Mouse (Mus musculus) adrenal gland, postnatal 14 days (tissue): ENCODE data around the gene Dusp22. TPM values are rescaled to one million over a fixed set of nuclear protein-coding genes. Genes with fewer than 3 reads are reported as not detected.

ENCODE experiments used
- DNase-seq: peaks from one replicate; pipeline ENCODE4 v3.0.0; 2021; ENCODE audit warnings: mixed read lengths
- total RNA-seq: library from RNA; stranded (reverse); gene quantifications from 2 replicates; pipeline ENCODE4 v1.2.3, GENCODE M21; 2021

Dusp22 gene
- total RNA-seq, 1 experiment from 2014 or later, result 33.9 TPM

DNA sequence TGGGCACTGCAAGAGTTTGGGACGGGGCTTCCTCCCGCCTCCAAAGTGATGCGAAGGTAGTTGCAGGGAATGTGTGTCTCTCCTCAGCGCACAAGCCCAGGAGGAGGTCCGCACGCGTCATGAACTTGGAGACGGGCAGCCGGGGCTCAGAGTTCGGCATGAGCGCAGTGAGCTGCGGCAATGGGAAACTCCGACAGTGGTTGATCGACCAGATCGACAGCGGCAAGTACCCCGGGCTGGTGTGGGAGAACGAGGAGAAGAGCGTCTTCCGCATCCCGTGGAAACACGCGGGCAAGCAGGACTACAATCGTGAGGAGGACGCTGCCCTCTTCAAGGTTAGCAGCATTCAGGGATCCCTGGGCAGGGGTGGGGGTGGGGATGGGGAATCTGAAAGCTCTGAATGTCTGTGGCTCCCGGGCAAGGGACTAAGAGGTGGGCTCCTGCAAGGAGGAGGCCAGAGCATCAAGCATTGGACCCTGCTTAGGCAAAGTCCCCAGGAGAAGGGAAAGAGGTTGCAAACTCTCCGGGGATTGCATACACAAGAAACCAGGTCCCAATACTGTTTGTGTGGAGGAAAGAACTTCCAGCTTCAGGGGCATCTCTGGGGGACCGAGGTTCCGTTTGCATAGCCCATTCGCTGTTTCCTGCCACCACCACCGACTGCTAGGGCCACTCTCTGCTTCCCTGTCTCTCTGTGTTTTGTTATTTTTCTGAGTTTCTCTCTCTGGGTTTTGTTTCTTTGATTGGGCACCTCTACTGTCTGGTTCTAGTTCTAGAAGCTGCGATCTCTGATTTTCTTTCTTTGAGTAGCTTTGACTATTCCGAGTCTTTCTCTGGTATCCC is 90.9 kb downstream of the Dusp22 start:
- no peak for DNase-seq

DNA sequence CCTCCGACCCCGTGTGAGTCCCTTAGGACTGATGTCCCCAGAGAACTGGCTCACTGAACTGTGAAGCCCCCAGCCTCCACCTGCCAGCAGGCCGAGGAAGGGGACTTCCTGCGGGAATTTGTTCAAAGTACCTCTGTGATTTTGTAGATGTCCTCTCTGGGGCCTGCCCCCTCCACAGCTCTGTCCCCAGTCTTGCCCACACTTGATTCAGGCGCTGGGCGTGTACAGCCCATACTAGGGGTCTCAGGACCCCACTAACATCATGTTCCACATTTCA is 91.4 kb downstream of the Dusp22 start:
- DNase-seq, result no peak

DNA sequence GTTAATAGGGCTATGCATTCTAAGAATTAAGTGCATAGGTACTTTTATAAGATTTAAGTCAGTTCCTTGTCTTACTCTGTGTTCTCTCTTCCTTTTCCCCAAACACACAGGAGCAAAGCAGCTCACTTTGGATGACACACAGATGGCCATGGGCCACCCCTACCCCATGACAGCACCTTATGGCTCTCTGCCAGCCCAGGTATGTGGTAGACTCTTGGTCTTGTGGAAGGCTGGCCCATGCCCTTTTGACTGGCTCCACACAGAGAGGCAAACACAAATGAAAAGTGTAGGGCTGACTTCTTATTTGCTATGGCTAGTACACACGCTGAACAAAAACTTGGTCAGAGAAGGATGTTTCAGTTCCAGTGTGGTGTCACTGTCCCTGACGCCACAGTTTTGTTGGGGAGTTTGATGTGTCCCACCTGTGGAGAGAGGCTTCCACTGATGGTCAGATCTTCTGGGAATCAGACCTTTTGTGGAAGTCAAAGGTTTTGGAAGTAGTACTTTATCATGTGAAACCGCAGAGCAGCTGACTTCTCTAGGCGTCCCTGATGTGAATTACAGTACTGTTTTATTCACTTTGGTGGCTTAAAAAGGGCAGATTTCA is 92.9 kb downstream of the Dusp22 start:
- DNase-seq, result no peak

DNA sequence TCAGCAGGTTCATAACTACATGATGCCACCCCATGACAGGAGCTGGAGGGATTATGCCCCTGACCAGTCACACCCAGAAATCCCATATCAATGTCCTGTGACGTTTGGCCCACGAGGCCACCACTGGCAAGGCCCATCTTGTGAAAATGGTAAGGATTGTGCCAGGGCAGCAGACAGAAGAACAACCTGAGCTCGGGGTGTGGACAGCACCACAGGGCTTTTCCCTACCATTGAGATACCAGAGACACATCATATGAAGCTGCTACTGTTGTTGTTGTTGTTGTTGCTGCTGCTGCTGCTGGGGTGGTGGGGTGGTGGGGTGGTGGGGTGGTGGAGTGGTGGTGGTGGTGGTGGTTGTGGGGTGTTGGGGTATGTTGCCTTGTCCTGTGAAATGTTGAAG is 93.6 kb downstream of the Dusp22 start:
- no peak for DNase-seq

DNA sequence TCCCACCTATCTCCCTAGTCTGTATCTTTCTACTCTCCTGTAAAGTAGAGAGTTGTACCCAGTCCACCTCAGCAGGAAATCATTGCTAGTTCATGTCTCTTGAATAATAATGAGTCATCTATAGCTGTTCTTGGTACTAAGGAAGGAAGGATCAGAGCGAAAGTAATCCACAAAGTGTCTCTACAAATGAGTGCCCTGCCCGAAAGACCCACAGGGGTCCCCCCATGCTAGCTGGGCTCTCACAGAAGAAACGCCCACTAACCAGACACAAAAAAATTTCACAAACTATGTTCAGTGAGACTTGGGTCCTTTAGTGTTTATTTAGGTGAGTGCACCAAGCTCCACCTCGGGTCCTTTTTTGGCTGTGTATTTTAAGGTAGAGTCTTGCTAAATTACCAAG is 94.3 kb downstream of the Dusp22 start:
- no peak for DNase-seq

DNA sequence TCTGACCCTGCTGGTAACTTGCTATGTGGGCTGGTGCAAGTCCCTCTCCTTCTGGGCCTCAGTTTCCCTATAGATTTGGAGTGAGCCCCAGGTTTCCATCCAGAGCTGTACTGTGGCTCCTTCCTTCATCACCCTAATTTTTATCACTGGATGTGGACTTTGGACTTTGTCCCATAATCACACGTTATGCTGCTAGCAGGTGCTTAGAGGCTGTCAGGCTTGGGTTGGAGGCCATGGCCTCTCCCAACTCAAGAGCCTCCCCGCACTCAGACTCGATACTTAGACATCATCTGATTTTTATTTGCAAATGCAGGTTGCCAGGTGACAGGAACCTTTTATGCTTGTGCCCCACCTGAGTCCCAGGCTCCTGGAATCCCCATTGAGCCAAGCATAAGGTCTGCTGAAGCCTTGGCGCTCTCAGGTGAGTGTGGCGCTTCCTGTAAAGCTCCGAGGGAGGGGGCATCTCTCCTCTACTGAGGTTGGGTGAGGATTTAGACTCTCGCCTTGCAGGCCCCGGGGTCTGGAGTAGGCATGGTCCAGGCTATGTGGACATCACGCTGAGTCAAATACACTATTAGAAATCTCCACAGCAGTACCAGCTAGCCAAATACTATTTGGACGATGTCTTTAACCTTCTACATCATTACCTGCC is 95.2 kb downstream of the Dusp22 start:
- DNase-seq, result no peak

DNA sequence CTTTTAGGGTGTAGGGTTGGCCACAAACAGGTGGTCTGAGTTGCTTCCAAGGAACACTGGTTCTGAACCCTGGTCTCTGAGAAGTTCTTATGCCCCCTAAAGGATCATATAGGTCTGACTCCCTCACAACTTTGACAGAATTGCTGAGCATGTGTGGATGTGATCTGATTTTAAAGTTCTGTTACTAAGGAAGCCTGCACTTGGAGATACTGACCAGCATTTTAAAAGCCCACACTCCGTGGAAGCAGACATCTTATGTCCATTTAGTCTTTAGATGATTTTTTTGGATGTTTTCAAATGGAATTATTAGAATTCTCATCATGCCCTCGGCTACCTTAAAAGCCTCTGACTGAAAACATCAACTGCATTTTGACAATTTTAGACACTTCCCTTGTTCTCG is 95.8 kb downstream of the Dusp22 start:
- no peak for DNase-seq

DNA sequence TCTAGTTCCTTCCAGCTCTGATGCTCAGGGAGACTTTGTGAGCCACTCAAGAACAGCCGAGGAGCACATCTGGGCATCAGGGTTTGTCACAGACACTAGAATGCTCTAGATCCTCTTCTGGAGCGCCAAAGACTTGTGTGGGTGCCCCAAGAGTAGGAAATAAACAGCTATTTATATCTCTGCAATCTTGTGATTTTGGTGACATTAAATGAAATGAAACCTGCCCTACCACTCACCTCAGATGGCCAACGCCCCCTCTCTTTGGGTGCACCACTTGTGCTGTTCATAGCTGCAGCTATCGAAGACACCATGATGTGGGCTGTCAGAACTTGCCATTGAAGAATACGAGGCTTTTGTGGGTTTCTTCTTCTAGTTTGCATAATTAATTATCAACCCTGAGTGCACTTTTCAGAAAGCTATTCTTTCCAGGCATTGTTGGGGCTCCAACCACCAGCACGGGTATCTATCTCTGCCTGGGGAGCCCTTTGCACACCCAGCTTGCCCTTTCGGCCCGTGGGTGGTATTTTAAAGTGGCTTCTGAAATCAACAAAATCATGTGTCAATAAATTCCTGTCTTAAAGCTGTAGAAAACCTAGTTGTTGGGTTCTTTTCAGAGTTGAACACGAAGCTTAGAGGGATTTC is 96.3 kb downstream of the Dusp22 start:
- DNase-seq, result no peak

DNA sequence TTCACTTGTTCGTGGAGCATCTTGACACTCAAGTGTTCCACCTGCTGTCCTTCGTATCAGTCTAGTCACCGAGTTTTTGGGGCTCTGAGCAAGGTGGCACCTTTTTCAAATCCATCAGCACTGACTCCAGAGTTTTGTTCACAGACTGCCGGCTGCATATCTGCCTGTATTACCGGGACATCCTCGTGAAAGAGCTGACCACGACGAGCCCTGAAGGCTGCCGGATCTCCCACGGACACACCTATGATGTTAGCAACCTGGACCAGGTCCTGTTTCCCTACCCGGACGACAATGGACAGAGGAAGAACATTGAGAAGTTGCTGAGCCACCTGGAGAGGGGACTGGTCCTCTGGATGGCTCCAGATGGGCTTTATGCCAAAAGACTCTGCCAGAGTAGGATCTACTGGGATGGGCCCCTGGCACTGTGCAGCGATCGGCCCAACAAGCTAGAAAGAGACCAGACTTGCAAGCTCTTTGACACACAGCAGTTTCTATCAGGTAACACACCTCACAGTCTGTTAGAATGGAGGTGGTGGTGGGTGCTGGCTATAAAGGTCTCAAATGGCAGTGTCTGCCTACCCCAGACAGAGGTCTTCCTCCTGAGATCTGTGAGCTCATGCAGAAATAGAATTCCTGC is 97.6 kb downstream of the Dusp22 start:
- DNase-seq, result no peak

DNA sequence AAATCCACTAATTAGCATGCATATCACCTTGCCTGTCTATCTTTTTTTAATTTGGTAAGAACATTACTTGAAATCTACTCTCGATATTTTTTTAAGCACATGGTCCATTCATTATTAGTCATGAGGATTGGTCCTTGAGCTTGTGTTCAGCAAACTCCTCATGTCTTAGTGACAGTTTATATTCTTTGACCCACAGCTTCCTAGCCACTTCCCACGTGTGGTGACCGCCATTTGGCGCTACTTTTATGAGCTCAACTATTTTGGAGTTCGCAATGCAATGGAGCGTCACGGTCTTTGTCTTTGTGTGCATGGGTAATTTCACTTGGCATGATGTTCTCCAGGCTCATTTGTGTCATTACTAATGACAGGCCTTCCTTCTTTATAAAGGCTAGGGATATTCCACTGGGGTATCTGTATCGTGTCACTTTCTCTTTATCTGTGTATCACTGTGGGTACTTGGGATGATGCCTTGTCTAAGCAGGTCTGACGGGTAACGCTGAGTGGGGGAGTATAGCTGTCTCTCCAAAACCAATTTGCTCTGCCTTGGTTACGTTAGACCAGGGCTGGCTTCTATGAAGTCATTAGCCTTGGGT is 99.1 kb downstream of the Dusp22 start:
- no peak for DNase-seq

DNA sequence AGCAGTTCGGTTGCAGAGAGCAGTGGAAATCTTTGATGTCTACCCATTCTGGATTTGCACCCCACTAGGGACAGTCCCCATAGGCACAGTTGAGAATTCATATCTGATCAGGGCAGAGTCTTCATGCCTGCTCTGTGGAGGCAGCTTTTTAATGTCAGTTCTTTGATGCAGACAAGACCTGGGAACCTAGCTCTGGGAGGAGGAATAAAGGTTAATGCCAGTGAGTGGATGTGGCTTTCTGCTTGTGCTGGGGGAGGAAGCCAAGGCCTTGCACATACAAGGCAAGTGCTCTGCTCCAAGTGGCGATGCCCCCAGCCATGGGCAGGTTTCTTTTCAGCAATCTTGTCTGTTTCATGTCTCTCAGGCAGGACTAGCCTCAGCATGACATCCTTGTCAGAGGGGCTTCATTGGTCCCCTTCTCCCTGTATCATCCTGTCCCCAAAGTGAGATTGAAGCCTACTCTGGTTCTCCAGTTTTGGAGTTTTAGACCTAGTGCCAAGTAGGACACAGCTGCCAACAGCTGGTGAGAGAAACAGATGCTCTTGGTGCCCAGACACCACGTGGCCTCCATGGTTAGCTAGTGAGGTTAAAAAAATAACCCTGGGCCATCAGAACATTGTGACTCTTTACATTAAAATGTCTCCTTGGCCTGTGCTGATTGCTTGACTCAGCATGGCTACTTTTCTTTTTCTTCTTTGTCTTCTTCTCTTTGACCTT is 100.7 kb downstream of the Dusp22 start:
- DNase-seq, result no peak

Other genes with a start within 250 kb of the Dusp22 start
- 550 and 554 TPM in 2 replicates for gene Uqcrfs1, start 114.6 kb upstream of the Dusp22 start, total RNA-seq
- 7.9 and 8.3 TPM in 2 replicates for gene Irf4, start 89.2 kb downstream of the Dusp22 start, total RNA-seq